Mouse (Mus musculus) left cerebral cortex, adult 9 months (tissue): Measurements from ENCODE around the gene Sntg2.
A peak's percentile ranks its signal among the peaks of the same experiment; 100 is the strongest.

ENCODE experiments used
- DNase-seq, 2 experiments: peaks; one replicate each; pipeline ENCODE4 v3.0.0; 2022; ENCODE audit warnings: low spot score in 2 of 2

The Sntg2 gene

GRCm38 (mm10) chr12:30202763-30203162 is 170.4 kb downstream of the Sntg2 start:
- no peak for DNase-seq

DNA sequence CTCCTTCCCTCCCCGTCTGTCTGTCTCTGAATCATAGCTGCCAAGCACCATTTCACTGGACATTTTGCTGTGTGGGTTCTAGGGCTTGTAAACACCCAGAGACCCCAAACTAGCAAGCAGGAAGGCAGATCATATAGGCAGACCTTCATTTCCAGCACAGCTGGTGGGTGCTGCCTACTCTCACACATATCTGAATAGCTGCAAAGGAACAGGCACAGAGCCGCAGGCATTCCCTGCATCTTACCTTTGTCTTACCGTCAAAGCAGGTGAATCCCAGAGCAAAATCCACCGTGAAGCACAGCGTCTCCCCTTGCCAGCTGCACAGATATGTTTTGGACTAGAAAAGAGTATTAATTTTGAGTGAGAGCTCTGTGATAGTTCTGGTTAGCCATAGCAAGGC is 172.1 kb downstream of the Sntg2 start:
- peak in 1 of 2 experiments; percentile 32 for DNase-seq

- DNase-seq = no peak
Observed at GRCm38 (mm10) chr12:30200621-30201020, 172.6 kb downstream of the Sntg2 start.

- peak in 1 of 2 experiments; percentile 62 for DNase-seq
Observed at GRCm38 (mm10) chr12:30199735-30200134, 173.4 kb downstream of the Sntg2 start.

GRCm38 (mm10) chr12:30198250-30198649 is 174.9 kb downstream of the Sntg2 start:
- DNase-seq = no peak

DNA sequence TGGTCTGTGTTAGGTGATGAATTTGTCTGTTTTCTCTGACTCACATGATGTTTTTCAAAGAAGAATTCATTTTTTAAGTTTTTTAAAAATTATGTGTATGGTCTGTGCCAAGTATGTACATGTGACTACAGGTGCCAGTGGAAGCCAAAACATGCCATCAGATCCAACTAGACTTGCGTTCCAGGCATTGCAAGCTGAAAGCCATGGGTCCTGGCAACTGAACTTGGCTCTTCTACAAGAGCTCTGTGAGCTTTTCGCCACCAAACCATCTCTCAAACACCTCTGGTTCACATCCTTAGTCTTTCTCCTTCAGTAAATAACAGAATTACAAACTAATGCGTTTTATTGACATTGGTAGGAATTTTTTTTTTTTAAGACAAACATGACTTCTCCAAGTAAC is 191.5 kb downstream of the Sntg2 start:
- no peak for DNase-seq

- no peak for DNase-seq
Observed at GRCm38 (mm10) chr12:30179623-30180022, 193.6 kb downstream of the Sntg2 start.

DNA sequence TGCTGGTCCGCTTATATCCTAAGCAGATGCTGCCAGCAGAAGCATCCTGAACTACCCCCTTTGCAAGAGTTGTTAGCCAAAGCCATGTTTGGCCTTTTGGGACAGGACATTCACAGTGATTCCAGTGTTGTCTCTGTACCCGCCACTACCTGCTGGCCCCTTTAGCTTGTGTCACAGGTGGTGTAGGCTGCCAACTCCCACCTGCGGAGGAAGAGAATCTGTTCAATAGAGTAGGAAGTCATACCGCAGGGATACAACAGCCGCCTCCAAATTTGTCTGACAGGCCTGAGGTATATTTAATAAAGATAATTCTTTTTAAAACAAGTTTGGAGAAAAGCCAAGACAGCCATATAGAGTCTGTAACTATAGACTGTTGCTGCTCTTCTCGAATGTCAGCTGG is 195.2 kb downstream of the Sntg2 start:
- DNase-seq = no peak

DNA sequence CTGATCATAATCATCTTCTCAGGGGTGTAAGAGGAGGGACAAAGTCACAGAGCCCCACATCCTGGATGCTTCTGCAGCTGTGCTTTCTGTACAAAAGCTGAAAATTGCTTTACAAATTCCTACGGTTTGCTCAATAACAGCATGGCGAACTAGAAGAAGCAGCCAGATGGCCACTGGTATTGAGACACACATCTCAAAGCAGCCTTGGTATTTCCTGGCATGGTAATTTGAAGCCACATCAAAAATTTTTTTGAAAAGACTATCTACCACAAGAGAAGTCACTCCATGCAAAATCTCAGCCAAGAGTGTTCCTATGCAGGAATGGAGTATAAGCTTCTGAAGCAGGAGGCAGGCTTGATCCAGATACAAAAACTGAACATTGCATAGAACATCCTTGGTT is 195.6 kb downstream of the Sntg2 start:
- DNase-seq = no peak

GRCm38 (mm10) chr12:30168491-30168890 is 204.7 kb downstream of the Sntg2 start:
- DNase-seq = peak; percentile 30 to 36

DNA sequence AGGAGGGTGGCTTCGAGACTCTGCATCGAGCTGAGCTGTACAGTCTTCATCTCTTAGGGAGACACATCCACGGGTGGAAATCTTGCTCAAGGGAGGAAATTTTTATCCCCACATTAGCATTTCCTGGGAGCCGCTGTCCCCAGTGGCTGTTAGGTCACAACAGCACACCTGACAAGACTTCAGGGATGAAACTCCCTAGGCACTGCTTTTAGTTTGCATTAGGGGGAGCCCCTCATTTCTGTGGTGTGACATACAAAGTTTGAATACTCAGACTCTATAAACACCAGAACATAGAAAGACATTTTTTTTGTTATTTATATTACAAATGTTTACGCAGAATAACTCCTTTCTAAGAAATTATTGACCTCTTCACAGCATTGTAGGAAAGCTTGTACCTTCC is 208.6 kb downstream of the Sntg2 start:
- no peak for DNase-seq

DNA sequence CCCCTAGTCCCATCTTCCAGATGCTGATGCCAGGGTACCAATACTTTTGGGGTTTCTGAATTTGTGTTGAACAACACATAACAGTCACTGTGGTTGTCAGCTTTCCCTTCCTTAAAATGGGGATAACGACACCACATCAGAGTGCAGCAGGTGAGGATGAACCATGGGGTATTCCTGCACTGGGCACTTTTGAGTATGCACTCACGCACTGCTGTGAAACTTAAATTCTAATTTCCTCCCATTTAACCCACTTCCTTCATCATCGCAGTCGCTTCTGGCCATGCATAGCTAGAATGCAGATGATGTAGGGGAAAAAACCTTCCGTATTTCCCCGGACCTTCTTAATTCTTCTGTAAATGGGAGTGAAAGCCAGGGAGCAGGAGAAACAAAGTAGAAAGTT is 209.2 kb downstream of the Sntg2 start:
- no peak for DNase-seq

- DNase-seq = no peak
Observed at GRCm38 (mm10) chr12:30161731-30162406, 211.3 kb downstream of the Sntg2 start.

GRCm38 (mm10) chr12:30160475-30160874 is 212.7 kb downstream of the Sntg2 start:
- DNase-seq = no peak

DNA sequence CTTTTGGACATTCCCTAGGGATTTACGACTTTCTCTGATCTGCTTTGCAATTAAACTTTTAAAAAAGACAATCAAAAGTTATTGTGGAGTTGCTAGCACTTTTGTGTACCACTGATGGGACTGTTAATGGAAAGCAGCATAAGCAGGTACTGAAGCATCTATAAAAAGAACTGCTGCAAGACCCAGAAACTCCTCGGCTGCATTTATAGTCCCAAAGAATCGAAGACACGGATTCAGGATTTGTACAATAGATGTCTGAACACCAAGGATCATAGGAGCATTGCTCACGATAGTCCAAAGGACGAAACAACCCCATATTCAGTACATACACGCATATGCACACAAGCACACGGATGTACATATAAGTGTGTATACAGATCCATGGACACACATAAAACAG is 213.4 kb downstream of the Sntg2 start:
- no peak for DNase-seq

- no peak for DNase-seq
Observed at GRCm38 (mm10) chr12:30154079-30154673, 219.0 kb downstream of the Sntg2 start.

DNA sequence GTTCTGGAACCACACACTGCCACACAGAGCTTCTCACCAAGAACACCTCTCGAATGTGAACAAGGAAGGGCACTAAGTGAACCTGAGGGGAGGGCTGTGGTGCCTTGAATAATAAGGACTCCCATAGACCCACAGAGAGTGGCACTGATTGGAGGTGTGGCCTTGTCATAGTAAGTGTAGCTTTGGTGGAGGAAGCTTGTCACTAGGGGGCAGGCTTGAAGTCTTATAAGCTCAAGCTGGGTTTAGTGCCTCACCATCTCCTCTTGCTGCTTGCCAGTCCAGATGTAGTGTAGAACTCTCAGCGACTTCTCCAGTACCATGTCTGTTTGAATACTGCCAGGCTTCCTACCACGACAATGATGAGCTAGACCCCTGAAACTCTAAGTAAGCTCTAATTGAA is 231.1 kb downstream of the Sntg2 start:
- peak in 1 of 2 experiments; percentile 56 for DNase-seq

DNA sequence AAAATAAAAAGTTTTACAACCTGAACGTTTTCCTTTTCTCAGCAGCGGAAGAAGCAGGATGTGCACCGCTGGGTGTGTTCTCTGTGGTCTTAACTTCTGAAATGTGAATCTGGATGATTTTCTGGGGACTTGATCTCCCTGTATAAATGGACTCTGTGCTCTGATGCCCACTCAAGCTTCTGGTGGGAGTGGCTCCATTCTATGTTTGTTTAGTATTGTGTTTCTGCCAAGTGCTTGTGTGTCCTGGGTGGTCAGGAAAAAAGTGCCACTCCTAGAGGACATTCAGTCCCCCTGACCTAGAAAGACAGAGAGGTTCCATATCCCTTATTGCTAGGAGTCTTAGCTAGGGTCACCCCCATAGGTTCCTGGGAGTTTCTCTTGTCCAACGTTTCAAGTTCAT is 240.7 kb downstream of the Sntg2 start, which contains the start of gene Tpo:
Gene Tpo (minus strand): TSS at position 101 of the 400 bp plus-strand sequence.
- DNase-seq = no peak

DNA sequence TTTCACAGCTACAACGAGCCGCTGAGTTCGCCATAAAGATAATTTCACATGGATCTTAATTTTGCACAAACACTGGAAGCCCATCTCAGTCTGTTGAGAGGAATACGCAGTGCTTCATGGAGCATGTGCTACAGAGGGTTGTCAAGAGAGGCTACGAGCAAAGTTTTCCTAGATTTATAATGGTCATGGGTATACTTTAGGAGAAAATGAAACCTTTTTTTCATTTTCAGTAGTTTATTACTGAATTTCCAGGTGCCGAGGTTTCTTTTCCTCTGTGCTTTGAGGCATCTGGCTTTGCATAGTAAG is 243.8 kb downstream of the Sntg2 start:
- no peak for DNase-seq

- DNase-seq = peak; percentile 46 to 89
Observed at GRCm38 (mm10) chr12:30128561-30129410, 244.4 kb downstream of the Sntg2 start.
